ENCODE assay signal across 14 mouse cellular contexts in genomic region chr2:58786681-58787080, GRCm38 (mm10).
DNase-seq lines count a peak whose midpoint lies in the region; ATAC-seq lines count a peak whose summit lies in the region.
"Had no signal": no experiment of that assay in that cellular context is flagged by ENCODE, and none has a peak within 500 bp of the region (broad histone marks: within the 10 kb centered on the region; RNA-seq: fewer than 3 reads in every experiment).

No protein-coding gene starts in this region.

- no peaks in the 10 kb centered on the region for H3K27me3 ChIP-seq in embryonic facial prominence, embryonic 14.5 days (replicated peaks; ENCODE audit: control insufficient read depth, insufficient read depth, low read length)
- 0 out of 2 replicates have a peak, but pooled peaks cover 10% of the 10 kb centered on the region for H3K27me3 ChIP-seq in embryonic facial prominence, embryonic 10.5 days (replicated peaks; ENCODE audit: low read depth, poor library complexity, severe bottlenecking)
- no peaks in the 10 kb centered on the region for H3K27me3 ChIP-seq in limb, embryonic 11.5 days (ENCODE audit: control insufficient read depth, insufficient read depth, low read length)
- no peaks in the 10 kb centered on the region for H3K27me3 ChIP-seq in limb, embryonic 10.5 days (ENCODE audit: low read depth, poor library complexity, severe bottlenecking)
- H3K27me3 ChIP-seq: embryonic facial prominence, embryonic 13.5 days; hindbrain, embryonic 15.5 days; kidney, embryonic 15.5 days; liver, embryonic 13.5 days had no signal

- H3K9ac ChIP-seq in embryonic facial prominence, embryonic 14.5 days (ENCODE audit: low read depth, low read length): no peak overlapping the region
- no peak overlapping the region for H3K9ac ChIP-seq in limb, embryonic 11.5 days (ENCODE audit: low read length)
- H3K9ac ChIP-seq: embryonic facial prominence, embryonic 13.5 days; hindbrain, embryonic 15.5 days; kidney, embryonic 15.5 days; liver, embryonic 13.5 days had no signal

- peak; percentile 41 for DNase-seq in embryonic facial prominence, embryonic 14.5 days (ENCODE audit: low spot score)
- DNase-seq in embryonic facial prominence, embryonic 10.5 days (ENCODE audit: low spot score): no peak
- peak; percentile 44 for DNase-seq in limb, embryonic 11.5 days (ENCODE audit: low spot score)
- no peak for DNase-seq in limb, embryonic 10.5 days (ENCODE audit: low spot score)
- DNase-seq in right cerebral cortex, postnatal 4 days: peak; percentile 23
- no peak for DNase-seq in right cerebral cortex, postnatal 36 days (ENCODE audit: low spot score in 2 of 2)
- DNase-seq in testis, postnatal 14 days (ENCODE audit: low spot score): peak; percentile 33
- no peak for DNase-seq in frontal cortex, postnatal 10 days (ENCODE audit: low spot score in 2 of 2)
- DNase-seq: cerebellum, postnatal 25 days; liver, embryonic 13.5 days; thymus, postnatal 4 days had no signal

- H3K4me2 ChIP-seq in embryonic facial prominence, embryonic 14.5 days (ENCODE audit: low read depth, low read length): no peak overlapping the region
- H3K4me2 ChIP-seq in limb, embryonic 11.5 days (ENCODE audit: low read depth, severe bottlenecking): no peak overlapping the region
- H3K4me2 ChIP-seq: embryonic facial prominence, embryonic 13.5 days; hindbrain, embryonic 15.5 days; kidney, embryonic 15.5 days; liver, embryonic 13.5 days had no signal

- no peaks in the 10 kb centered on the region for H3K36me3 ChIP-seq in embryonic facial prominence, embryonic 14.5 days (ENCODE audit: control insufficient read depth, insufficient read depth, low read length)
- no peaks in the 10 kb centered on the region for H3K36me3 ChIP-seq in embryonic facial prominence, embryonic 10.5 days (replicated peaks)
- no peaks in the 10 kb centered on the region for H3K36me3 ChIP-seq in limb, embryonic 11.5 days (ENCODE audit: control insufficient read depth, insufficient read depth, low read length)
- H3K36me3 ChIP-seq in limb, embryonic 10.5 days: no peaks in the 10 kb centered on the region
- H3K36me3 ChIP-seq: embryonic facial prominence, embryonic 13.5 days; hindbrain, embryonic 15.5 days; kidney, embryonic 15.5 days; liver, embryonic 13.5 days had no signal

- no peaks in the 10 kb centered on the region for H3K9me3 ChIP-seq in embryonic facial prominence, embryonic 14.5 days (ENCODE audit: control insufficient read depth, low read length)
- H3K9me3 ChIP-seq in embryonic facial prominence, embryonic 10.5 days: no peaks in the 10 kb centered on the region
- H3K9me3 ChIP-seq in limb, embryonic 11.5 days (ENCODE audit: control insufficient read depth, low read length): no peaks in the 10 kb centered on the region
- H3K9me3 ChIP-seq in limb, embryonic 10.5 days (replicated peaks): no peaks in the 10 kb centered on the region
- H3K9me3 ChIP-seq: embryonic facial prominence, embryonic 13.5 days; hindbrain, embryonic 15.5 days; kidney, embryonic 15.5 days; liver, embryonic 13.5 days had no signal

- peaks cover 34% of the 10 kb centered on the region for H3K4me1 ChIP-seq in embryonic facial prominence, embryonic 14.5 days (ENCODE audit: control insufficient read depth, insufficient read depth, low read length)
- H3K4me1 ChIP-seq in embryonic facial prominence, embryonic 10.5 days: peaks cover 15% of the 10 kb centered on the region
- H3K4me1 ChIP-seq in limb, embryonic 11.5 days (ENCODE audit: control insufficient read depth, insufficient read depth, low read length): peaks cover 9% of the 10 kb centered on the region; the same call in 1 of the 2 replicates
- H3K4me1 ChIP-seq in limb, embryonic 10.5 days: peaks cover 15% of the 10 kb centered on the region
- H3K4me1 ChIP-seq: kidney, embryonic 15.5 days; liver, embryonic 13.5 days had no signal

- no peak overlapping the region for H3K27ac ChIP-seq in embryonic facial prominence, embryonic 14.5 days (replicated peaks; ENCODE audit: low read depth, low read length)
- no peak overlapping the region for H3K27ac ChIP-seq in embryonic facial prominence, embryonic 10.5 days (replicated peaks)
- no peak overlapping the region for H3K27ac ChIP-seq in limb, embryonic 11.5 days (replicated peaks; ENCODE audit: low read depth, low read length)
- H3K27ac ChIP-seq in limb, embryonic 10.5 days: no peak overlapping the region
- H3K27ac ChIP-seq: embryonic facial prominence, embryonic 13.5 days; hindbrain, embryonic 15.5 days; kidney, embryonic 15.5 days; liver, embryonic 13.5 days had no signal

- no peak for ATAC-seq in embryonic facial prominence, embryonic 14.5 days (ENCODE audit: low read depth)
- no peak for ATAC-seq in limb, embryonic 11.5 days (ENCODE audit: insufficient number of reproducible peaks, low FRiP score, low TSS enrichment, low read depth)

- WGBS in embryonic facial prominence, embryonic 14.5 days: 57% methylated on average over 8 of the region's 8 CpGs
- 63% methylated on average over 8 of the region's 8 CpGs for WGBS in embryonic facial prominence, embryonic 10.5 days
- 44% methylated on average over 8 of the region's 8 CpGs for WGBS in limb, embryonic 11.5 days
- 62% methylated on average over 8 of the region's 8 CpGs for WGBS in limb, embryonic 10.5 days

- no peak overlapping the region for H3K4me3 ChIP-seq in embryonic facial prominence, embryonic 14.5 days (ENCODE audit: low read depth, low read length)
- no peak overlapping the region for H3K4me3 ChIP-seq in embryonic facial prominence, embryonic 10.5 days
- no peak overlapping the region for H3K4me3 ChIP-seq in limb, embryonic 11.5 days (ENCODE audit: low read depth, low read length)
- H3K4me3 ChIP-seq in limb, embryonic 10.5 days: no peak overlapping the region
- H3K4me3 ChIP-seq: embryonic facial prominence, embryonic 13.5 days; hindbrain, embryonic 15.5 days; kidney, embryonic 15.5 days; liver, embryonic 13.5 days had no signal

Comparison
In these comparisons a context has a peak if more than half of its experiments do, and no peak if none do; other contexts are left out.
1. DNase-seq: peak in embryonic facial prominence, embryonic 14.5 days (single experiment), limb, embryonic 11.5 days (single experiment), right cerebral cortex, postnatal 4 days (single experiment) and testis, postnatal 14 days (single experiment); none in embryonic facial prominence, embryonic 10.5 days (single experiment), limb, embryonic 10.5 days (single experiment), right cerebral cortex, postnatal 36 days (0 of 2) and frontal cortex, postnatal 10 days (0 of 2).